Mouse (Mus musculus): Measurements from ENCODE around the gene Scnn1g.

- no peak for TF ChIP-seq POLR2A (IDR thresholded peaks at IDR 0.05; ENCODE audit: borderline replicate concordance, extremely low read depth, low read depth, low read length)
- TF ChIP-seq CTCF (IDR thresholded peaks at IDR 0.05; ENCODE audit: insufficient read depth, low read length) = no peak
These were observed 45.1 kb downstream of the Scnn1g start for GRCm38 (mm10) chr7:121779409-121779808.

All from lung, adult 2 months (tissue).